Mouse (Mus musculus): ENCODE results near the gene Otulin.

Otulin gene

GRCm38 (mm10) chr15:27612533-27613221 lies 17.8 kb downstream of the Otulin start:
- DNase-seq, result peak; percentile 79 to 80

GRCm38 (mm10) chr15:27609554-27609953 lies 20.9 kb downstream of the Otulin start:
- no peak for DNase-seq

- no peak for DNase-seq
These were observed 25.2 kb downstream of the Otulin start for GRCm38 (mm10) chr15:27605252-27605651.

GRCm38 (mm10) chr15:27604558-27604957 lies 25.9 kb downstream of the Otulin start:
- no peak for DNase-seq

GRCm38 (mm10) chr15:27600524-27600923 lies 30.0 kb downstream of the Otulin start:
- DNase-seq, result no peak

- no peak for DNase-seq
These were observed 31.6 kb downstream of the Otulin start for GRCm38 (mm10) chr15:27598786-27599385.

- DNase-seq, result no peak
These were observed 33.0 kb downstream of the Otulin start for GRCm38 (mm10) chr15:27597516-27597915.

GRCm38 (mm10) chr15:27596463-27597140 lies 33.9 kb downstream of the Otulin start:
- no peak for DNase-seq

GRCm38 (mm10) chr15:27595560-27595959 lies 34.9 kb downstream of the Otulin start:
- DNase-seq, result peak; percentile 44 to 60

- no peak for DNase-seq
These were observed 35.5 kb downstream of the Otulin start for GRCm38 (mm10) chr15:27594973-27595372.

GRCm38 (mm10) chr15:27593717-27594116 lies 36.8 kb downstream of the Otulin start:
- DNase-seq, result peak; percentile 59 to 65

- DNase-seq, result no peak
These were observed 37.7 kb downstream of the Otulin start for GRCm38 (mm10) chr15:27592620-27593320.

- no peak for DNase-seq
These were observed 39.7 kb downstream of the Otulin start for GRCm38 (mm10) chr15:27590812-27591211.

- DNase-seq, result no peak
These were observed 42.2 kb downstream of the Otulin start for GRCm38 (mm10) chr15:27588087-27588826.

- no peak for DNase-seq
These were observed 44.4 kb downstream of the Otulin start for GRCm38 (mm10) chr15:27586093-27586480.

- no peak for DNase-seq
These were observed 44.9 kb downstream of the Otulin start for GRCm38 (mm10) chr15:27585466-27586092.

- peak; percentile 51 to 52 for DNase-seq
These were observed 46.9 kb downstream of the Otulin start for GRCm38 (mm10) chr15:27583620-27584019.

GRCm38 (mm10) chr15:27583042-27583441 lies 47.5 kb downstream of the Otulin start:
- DNase-seq, result peak; percentile 63 to 64

- no peak for DNase-seq
These were observed 48.1 kb downstream of the Otulin start for GRCm38 (mm10) chr15:27582428-27582827.

- no peak for DNase-seq
These were observed 48.9 kb downstream of the Otulin start for GRCm38 (mm10) chr15:27581640-27582039.

GRCm38 (mm10) chr15:27580771-27581170 lies 49.7 kb downstream of the Otulin start:
- DNase-seq, result no peak

GRCm38 (mm10) chr15:27579853-27580252 lies 50.6 kb downstream of the Otulin start:
- no peak for DNase-seq
